8 mouse cellular contexts compared by ENCODE assay signal in genomic region chr9:20544070-20544821, GRCm38 (mm10). TPM values are rescaled to one million over a fixed set of nuclear protein-coding genes. Genes with fewer than 3 reads are reported as not detected.
DNase-seq lines count a peak whose midpoint lies in the region; ATAC-seq lines count a peak whose summit lies in the region.

No protein-coding gene starts in this region.

- H3K27ac ChIP-seq in embryonic facial prominence, embryonic 11.5 days (replicated peaks; ENCODE audit: low read depth, low read length), result peak overlapping the region; percentile 89

- peak; percentile 94 for DNase-seq in adrenal gland, postnatal 14 days
- peak; percentile 90 for DNase-seq in embryonic facial prominence, embryonic 11.5 days (ENCODE audit: low spot score)
- DNase-seq in heart, adult 18-20 months, result peak; percentile 85 to 89
- peak; percentile 82 for DNase-seq in kidney, adult 11 months
- peak; percentile 67 to 70 for DNase-seq in left cerebral cortex, postnatal 36 days (ENCODE audit: low spot score in 2 of 2)
- peak; percentile 91 for DNase-seq in mesoderm, embryonic 11.5 days (ENCODE audit: low read depth, low spot score)
- DNase-seq in right cerebral cortex, postnatal 25 days, result peak; percentile 72
- peak; percentile 77 for DNase-seq in urinary bladder, postnatal 25 days (ENCODE audit: low spot score)

- intact Hi-C loops in left cerebral cortex, postnatal 36 days (cut with DNase I), result loop anchor here (1.0 to 2.0 kb wide), 3 partner anchors 38 to 77 kb away; partner anchors contain the start of gene Zfp426

- H3K4me3 ChIP-seq in embryonic facial prominence, embryonic 11.5 days (ENCODE audit: low read depth, low read length), result peak overlapping the region; percentile 38

- H3K4me1 ChIP-seq in embryonic facial prominence, embryonic 11.5 days (ENCODE audit: control insufficient read depth, insufficient read depth, low read length), result no peaks in the 10 kb centered on the region

- H3K4me2 ChIP-seq in embryonic facial prominence, embryonic 11.5 days (ENCODE audit: low read depth, low read length), result peak overlapping the region; percentile 66

- H3K9me3 ChIP-seq in embryonic facial prominence, embryonic 11.5 days (replicated peaks; ENCODE audit: control insufficient read depth, low read length), result no peaks in the 10 kb centered on the region

- H3K9ac ChIP-seq in embryonic facial prominence, embryonic 11.5 days (replicated peaks; ENCODE audit: low read length), result peak overlapping the region; percentile 67

- H3K36me3 ChIP-seq in embryonic facial prominence, embryonic 11.5 days (replicated peaks; ENCODE audit: control insufficient read depth, insufficient read depth, low read depth, low read length), result no peaks in the 10 kb centered on the region

- WGBS in embryonic facial prominence, embryonic 11.5 days, result 2% methylated on average over 43 of the region's 43 CpGs

- no peaks in the 10 kb centered on the region for H3K27me3 ChIP-seq in embryonic facial prominence, embryonic 11.5 days (ENCODE audit: control insufficient read depth, insufficient read depth, low read length)

- ATAC-seq in embryonic facial prominence, embryonic 11.5 days (replicated peaks; ENCODE audit: insufficient number of reproducible peaks, low FRiP score, low TSS enrichment, low read depth), result peak; percentile 94

RNA-seq across cellular contexts. Expression of gene Zfp266, which starts 23.0 kb away (rescaled TPM):
- 44.0 and 46.2 TPM in 2 replicates for total RNA-seq in adrenal gland, postnatal 14 days (2021)
- polyA plus RNA-seq in embryonic facial prominence, embryonic 11.5 days (2014; fragmentation: Nextera tagmentation; extraction: Ambion mirVana), result 147 and 154 TPM in 2 replicates
- total RNA-seq in heart, adult 18-20 months (2021), result 10 to 100 TPM; 23.9 to 24.7 TPM
- 10 to 100 TPM; 39.8 to 44.1 TPM for total RNA-seq in left cerebral cortex, postnatal 36 days (2021)

RNA-seq across cellular contexts. Expression of gene Zfp846, which starts 36.8 kb away (rescaled TPM):
- total RNA-seq in adrenal gland, postnatal 14 days (2021), result 9.2 and 10.8 TPM in 2 replicates
- 18.7 and 20.2 TPM in 2 replicates for polyA plus RNA-seq in embryonic facial prominence, embryonic 11.5 days (2014; fragmentation: Nextera tagmentation; extraction: Ambion mirVana)
- 1 to 10 TPM; 5.3 to 5.8 TPM for total RNA-seq in heart, adult 18-20 months (2021)
- total RNA-seq in left cerebral cortex, postnatal 36 days (2021), result 10 to 100 TPM; 18.5 to 21.2 TPM

RNA-seq across cellular contexts. Expression of gene Zfp426, which starts 51.7 kb away (rescaled TPM):
- 20.5 and 22.1 TPM in 2 replicates for total RNA-seq in adrenal gland, postnatal 14 days (2021)
- polyA plus RNA-seq in embryonic facial prominence, embryonic 11.5 days (2014; fragmentation: Nextera tagmentation; extraction: Ambion mirVana), result 30.9 and 32.6 TPM in 2 replicates
- total RNA-seq in heart, adult 18-20 months (2021), result 1 to 10 TPM; 9.0 to 9.6 TPM
- total RNA-seq in left cerebral cortex, postnatal 36 days (2021), result 10 to 100 TPM; 26.3 to 29.5 TPM

Comparison
In these comparisons a context has a peak if more than half of its experiments do, and no peak if none do; other contexts are left out.
1. Peak in every context shown above with its lines: DNase-seq, ATAC-seq, H3K4me3 ChIP-seq and H3K27ac ChIP-seq.